Comparison of ENCODE assay signal across 8 mouse cellular contexts in the genomic region with DNA sequence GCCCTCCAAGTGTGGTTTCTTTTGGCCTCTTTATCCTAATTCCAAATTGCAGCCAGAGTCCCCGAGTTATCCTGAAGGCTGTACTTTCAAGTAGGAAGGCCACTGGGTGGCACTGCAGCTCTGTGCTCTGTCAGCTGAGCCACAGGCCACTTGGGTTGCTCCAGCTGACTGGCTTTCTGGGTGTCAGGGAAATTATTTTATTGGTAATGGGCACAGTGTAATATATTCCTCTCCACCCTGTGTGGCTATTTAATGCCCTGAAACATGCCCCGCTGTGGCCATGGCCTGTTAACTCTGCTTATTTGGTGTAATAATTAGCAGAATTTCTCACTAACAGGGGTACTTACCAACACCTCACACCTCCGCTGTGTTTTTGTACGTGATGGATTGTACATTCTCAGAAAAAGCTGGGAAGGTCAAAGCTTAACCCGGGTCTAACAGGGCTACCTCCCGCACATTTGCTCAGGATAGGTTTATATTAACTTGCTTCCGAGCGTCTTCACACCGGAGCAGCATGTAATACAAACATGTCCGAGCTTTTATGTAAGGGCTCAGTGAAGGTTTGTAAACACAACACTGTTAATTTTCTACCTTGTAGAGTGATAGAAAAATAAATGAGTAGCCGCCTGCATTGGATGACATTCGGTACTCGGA.
DNase-seq lines count a peak whose midpoint lies in the region; ATAC-seq and TF ChIP-seq lines count a peak whose summit lies in the region.

No protein-coding gene starts in this region.

- no peak overlapping the region for H3K4me3 ChIP-seq in left cerebral cortex, adult 2 months

- intact Hi-C loops in left cerebral cortex, adult 2 months (cut with DNase I), result loop anchor here (2.0 to 10.0 kb wide), 4 partner anchors 103 to 978 kb away; a partner anchor contains a TSS

- TF ChIP-seq CTCF in left cerebral cortex, adult 2 months (IDR thresholded peaks at IDR 0.05), result peak; percentile 88

- peak; percentile 41; the same call in 1 of the 2 replicates for ATAC-seq in megakaryocyte, adult 5-6 weeks (ENCODE audit: poor library complexity, severe bottlenecking)

- DNase-seq in R1 (ENCODE audit: low read depth, low spot score), result peak; percentile 60
- peak; percentile 89 to 92 for DNase-seq in cerebellum, postnatal 10 days
- DNase-seq in frontal cortex, postnatal 25 days (ENCODE audit: low spot score in 2 of 2), result peak; percentile 72 to 74
- peak; percentile 25 for DNase-seq in induced T-regulatory cell, adult 2 months (ENCODE audit: low read depth)
- DNase-seq in left cerebral cortex, adult 2 months (ENCODE audit: extremely low spot score in 1 of 2, low spot score in 2 of 2), result peak; percentile 73 to 79
- DNase-seq in right cerebral cortex, postnatal 36 days (ENCODE audit: low spot score in 2 of 2), result peak; percentile 55 to 68
- peak; percentile 82 for DNase-seq in yolk sac, embryonic 10.5 days (ENCODE audit: low spot score)

- H3K27ac ChIP-seq in left cerebral cortex, adult 2 months, result no peak overlapping the region

Comparison
In these comparisons a context has a peak if more than half of its experiments do, and no peak if none do; other contexts are left out.
1. DNase-seq: peak in every context shown above with its lines; median percentile 90 in cerebellum, postnatal 10 days; 82 in yolk sac, embryonic 10.5 days; 76 in left cerebral cortex, adult 2 months; 73 in frontal cortex, postnatal 25 days; 62 in right cerebral cortex, postnatal 36 days; 60 in R1; 25 in induced T-regulatory cell, adult 2 months.